Mouse (Mus musculus) lung, adult 10 weeks (tissue): Measurements from ENCODE around the gene Ccdc47. TPM values are rescaled to one million over a fixed set of nuclear protein-coding genes. Genes with fewer than 3 reads are reported as not detected.

ENCODE experiments used
- polyA plus RNA-seq: library from polyadenylated mRNA; stranded (reverse); fragments of 350-450 nt; fragmentation: Illumina TruSeq; extraction: RNeasy Lipid Tissue Mini Kit (QIAGEN cat#74804); gene quantifications from one replicate; pipeline ENCODE4 v1.2.3, GENCODE M21; 2014; ENCODE audit warnings: low read depth, low replicate concordance; ENCODE audit not compliant: insufficient read depth

The Ccdc47 gene
- polyA plus RNA-seq = 52.1 TPM

DNA sequence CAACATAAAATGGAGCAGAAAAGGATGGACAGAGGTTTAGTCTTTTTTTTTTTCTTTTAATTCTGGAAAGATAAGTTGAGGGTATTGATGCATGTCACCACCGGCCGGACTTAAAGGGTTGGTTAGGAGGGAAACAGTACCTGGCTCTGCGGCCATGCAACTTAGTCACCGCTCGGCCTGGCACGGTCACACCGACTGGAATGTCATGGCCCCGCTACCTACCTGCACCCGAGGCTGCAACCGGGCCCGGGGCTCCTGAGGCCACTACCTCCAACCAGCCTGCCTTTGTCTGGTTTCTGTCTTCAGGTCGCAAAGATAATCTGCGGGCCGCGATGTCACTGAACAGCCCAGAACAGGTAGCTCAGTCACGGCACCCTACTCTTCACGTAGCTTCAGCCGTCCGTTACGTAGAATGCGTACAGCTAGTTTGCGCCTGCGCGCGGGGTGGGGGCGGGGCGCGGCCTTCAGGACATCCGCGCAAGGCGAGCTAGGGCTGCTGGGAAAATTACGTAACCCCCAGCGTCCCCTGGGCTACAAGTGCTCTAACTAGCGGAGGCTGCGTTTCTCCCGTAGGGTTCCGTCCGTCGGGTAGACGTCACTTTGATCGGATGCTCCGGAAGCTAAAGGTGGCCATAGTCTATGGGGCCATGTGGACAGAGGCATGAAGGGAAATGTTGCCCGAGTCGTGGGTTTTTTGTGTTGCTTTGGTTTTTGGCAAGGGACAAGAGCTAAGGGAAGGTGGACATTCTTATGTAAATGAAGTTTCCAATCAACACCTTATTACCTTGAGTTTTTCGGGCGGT lies at the start of gene Ccdc47:
Gene Ccdc47, minus strand, starts transcription at position 418 of the 803 bp plus-strand sequence.

DNA sequence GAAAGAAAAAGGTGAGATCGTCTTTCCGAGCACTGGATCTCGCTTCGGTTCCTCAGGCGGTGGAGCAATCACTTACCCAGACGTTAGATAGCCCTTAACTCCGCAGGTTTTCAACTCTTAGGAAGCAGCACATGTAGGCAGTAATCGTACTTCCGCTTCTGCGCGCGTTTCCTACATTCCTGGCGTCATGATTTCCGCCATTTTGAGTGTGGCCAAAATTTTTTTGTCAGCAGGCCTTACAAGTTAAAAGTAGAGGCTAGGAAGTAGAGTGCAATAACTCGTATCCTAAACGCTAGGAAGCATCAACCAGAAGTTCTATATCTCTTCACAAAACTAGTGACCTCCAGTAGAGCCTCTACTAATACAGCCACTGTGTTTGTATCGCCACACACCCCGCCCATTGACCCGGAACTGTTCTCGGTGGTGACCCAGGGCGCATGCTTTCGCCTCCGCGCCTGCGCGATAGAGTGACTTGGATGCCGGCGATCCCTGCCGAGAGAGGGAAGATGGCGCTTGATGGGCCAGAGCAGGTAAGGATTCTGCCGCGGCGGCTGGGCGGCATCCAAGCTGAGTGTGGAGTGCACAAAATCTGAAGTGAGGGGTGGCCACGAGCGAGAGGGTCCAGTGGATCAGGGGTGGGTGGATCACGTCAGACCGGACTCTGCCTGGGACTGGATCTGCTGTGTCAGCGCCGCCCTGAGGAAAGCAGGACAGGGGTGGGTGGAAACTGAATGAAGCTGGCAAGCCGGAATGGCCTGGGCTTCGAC lies 39.7 kb upstream of the Ccdc47 start, which contains the start of the genes Ftsj3 and Psmc5:
Gene Ftsj3, minus strand, starts transcription at position 395 of the 767 bp plus-strand sequence.
Gene Psmc5, plus strand, starts transcription at position 470 of the 767 bp plus-strand sequence.

DNA sequence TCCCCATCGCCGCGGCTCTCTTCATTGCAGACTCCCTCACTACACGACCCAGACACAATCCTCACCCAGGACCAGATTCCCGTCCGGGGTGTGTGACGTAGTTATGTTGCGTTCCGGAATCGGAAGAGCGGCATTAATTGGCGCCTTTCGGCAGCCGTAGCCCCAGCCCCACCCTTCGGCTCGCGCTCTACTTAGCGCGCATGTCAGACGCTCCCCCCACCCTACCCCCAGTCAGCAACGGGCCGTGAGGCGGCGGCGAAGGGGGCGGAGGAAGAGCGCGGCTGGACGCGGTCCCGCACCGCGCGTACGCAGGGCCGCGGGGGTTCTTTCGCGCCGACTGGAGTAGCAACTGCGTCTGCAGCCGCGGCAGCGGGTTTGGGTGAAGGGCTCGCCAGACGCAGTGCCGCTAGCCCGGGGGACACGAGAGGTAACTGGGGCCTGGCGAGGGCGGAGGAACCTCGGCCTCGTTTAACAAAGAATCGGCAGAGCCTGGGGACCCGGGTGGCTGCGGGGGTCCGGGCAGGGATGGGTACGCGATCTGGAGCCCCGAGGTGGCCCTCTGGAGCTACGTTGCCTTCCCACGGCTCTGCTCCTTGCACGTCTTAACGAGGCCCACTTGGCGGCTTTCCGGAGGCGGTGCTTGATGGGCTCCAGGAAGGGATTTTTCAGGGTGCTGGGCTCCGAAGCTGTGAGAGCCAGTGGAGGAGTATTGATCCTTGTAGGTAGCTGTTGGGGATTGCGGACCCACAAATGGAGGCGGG lies 766 bp upstream of the Ccdc47 start, which contains the start of gene Ddx42:
Gene Ddx42, plus strand, starts transcription at position 197 of the 761 bp plus-strand sequence.

DNA sequence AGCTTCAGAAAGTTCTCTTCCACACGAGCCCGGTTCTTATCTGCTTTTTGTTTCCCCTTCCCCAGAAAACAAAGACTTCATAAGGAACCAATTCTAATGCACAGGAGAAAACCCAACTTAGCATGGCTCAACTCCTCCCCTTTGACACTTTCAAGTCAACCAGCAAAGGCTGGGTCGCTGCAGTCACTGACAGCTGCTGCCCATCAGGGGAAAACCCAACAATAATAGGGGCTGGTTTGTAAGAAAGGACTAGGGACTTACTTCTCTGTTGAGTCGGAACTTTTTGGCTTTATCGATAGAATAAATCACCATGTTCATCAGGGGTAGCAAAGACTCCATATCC lies 14.1 kb downstream of the Ccdc47 start, which contains the start of gene Strada:
Gene Strada, minus strand, starts transcription at position 46 of the 343 bp plus-strand sequence.

DNA sequence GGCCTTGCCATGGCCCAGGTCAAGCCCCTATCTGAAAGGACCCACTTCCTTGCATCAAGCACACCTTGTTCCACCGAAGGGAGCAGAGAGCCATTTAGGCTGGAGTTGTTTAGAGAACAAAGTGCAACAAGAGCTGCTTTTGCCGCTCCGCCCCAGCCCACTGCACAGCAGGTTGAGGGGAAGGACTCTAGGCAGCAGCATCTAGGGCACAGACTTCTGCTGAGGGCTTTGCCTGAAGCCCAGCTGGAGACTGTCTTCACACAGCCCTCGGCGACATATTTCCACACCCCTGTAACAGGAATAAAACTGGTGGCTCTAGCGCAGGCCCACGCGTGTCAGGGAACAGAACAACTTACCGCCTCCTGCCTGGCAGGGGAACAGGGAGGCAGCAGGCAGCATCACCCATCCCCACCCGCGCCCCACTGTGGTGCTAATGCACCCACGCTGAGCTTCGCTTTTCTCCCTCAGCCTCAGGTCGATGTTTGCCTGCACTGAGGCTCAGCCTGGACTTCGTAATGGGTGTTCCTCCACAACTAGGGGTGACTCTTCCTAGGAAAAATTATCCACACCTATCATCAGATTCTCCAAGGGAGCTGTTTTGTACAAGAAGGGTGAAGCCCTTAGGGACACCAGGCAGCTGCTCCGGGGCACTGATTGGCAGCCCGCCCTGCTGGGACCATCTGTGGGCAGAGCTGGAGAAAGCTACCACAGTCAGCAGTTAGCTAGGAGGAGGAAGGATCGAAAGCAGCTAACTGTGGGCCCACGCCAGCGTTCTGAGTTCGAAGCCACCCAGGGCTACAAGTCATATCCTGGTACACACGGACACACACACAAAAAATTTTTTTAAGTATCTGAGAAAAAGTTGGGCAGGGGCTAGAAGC lies 55.1 kb downstream of the Ccdc47 start, which contains the start of the genes Gm10840 and Limd2:
Gene Gm10840, plus strand, starts transcription at position 10 of the 881 bp plus-strand sequence.
Gene Limd2, minus strand, starts transcription at position 20 of the 881 bp plus-strand sequence.

Other genes starting within 250 kb of the Ccdc47 start
- gene Ace, start 248.4 kb downstream of the Ccdc47 start, polyA plus RNA-seq = 174 TPM
- gene Ace3, start 221.7 kb downstream of the Ccdc47 start, polyA plus RNA-seq = 0.71 TPM
- not detected for gene Kcnh6, start 208.2 kb downstream of the Ccdc47 start, polyA plus RNA-seq
- gene Dcaf7, start 179.5 kb downstream of the Ccdc47 start, polyA plus RNA-seq = 20.8 TPM
- 8.3 TPM for gene Taco1, start 150.3 kb downstream of the Ccdc47 start, polyA plus RNA-seq
- 22.5 TPM for gene Map3k3, start 131.7 kb downstream of the Ccdc47 start, polyA plus RNA-seq
- not detected for gene Gm10840, start 55.5 kb downstream of the Ccdc47 start, polyA plus RNA-seq
- gene Limd2, start 55.5 kb downstream of the Ccdc47 start, polyA plus RNA-seq = 113 TPM
- gene Strada, start 14.2 kb downstream of the Ccdc47 start, polyA plus RNA-seq = 9.7 TPM
- 21.1 TPM for gene Ddx42, start 582 bp upstream of the Ccdc47 start, polyA plus RNA-seq
- 13.7 TPM for gene Ftsj3, start 39.7 kb upstream of the Ccdc47 start, polyA plus RNA-seq
- 111 TPM for gene Psmc5, start 39.8 kb upstream of the Ccdc47 start, polyA plus RNA-seq
- gene Smarcd2, start 56.6 kb upstream of the Ccdc47 start, polyA plus RNA-seq = 48.5 TPM
- gene Tcam1, start 60.3 kb upstream of the Ccdc47 start, polyA plus RNA-seq = not detected
- not detected for gene Gh, start 85.5 kb upstream of the Ccdc47 start, polyA plus RNA-seq
- gene Cd79b, start 98.4 kb upstream of the Ccdc47 start, polyA plus RNA-seq = 91.6 TPM
- 0.27 TPM for gene Scn4a, start 136.9 kb upstream of the Ccdc47 start, polyA plus RNA-seq
- gene Prr29, start 149.1 kb upstream of the Ccdc47 start, polyA plus RNA-seq = 13.2 TPM
- 223 TPM for gene Icam2, start 171.7 kb upstream of the Ccdc47 start, polyA plus RNA-seq